Mouse (Mus musculus) midbrain, embryonic 16.5 days (tissue): ENCODE results near the gene Col18a1. TPM values are rescaled to one million over a fixed set of nuclear protein-coding genes. Genes with fewer than 3 reads are reported as not detected.

ENCODE experiments used
- ATAC-seq: fragments of 200-750 bp; cut with Nextera tagmentation; 2 replicates; pipeline ENCODE4 v1.8.0; 2017; ENCODE audit warnings: moderate TSS enrichment
- H3K27ac ChIP-seq: fragments of 300-500 bp; sonication (generic); 2 replicates; pipeline ENCODE4 v1.5.1; 2014; ENCODE audit warnings: mild to moderate bottlenecking, low read length, mixed read lengths
- H3K27me3 ChIP-seq: fragments of 300-500 bp; sonication (generic); 2 replicates; pipeline ENCODE4 v1.6.1; 2014; ENCODE audit warnings: low read depth, low read length, mixed read lengths; ENCODE audit not compliant: control insufficient read depth, insufficient read depth
- H3K36me3 ChIP-seq: fragments of 300-500 bp; sonication (generic); 2 replicates; pipeline ENCODE4 v1.6.1; 2014; ENCODE audit warnings: mild to moderate bottlenecking, low read length, moderate library complexity, mixed read lengths; ENCODE audit not compliant: control insufficient read depth, insufficient read depth
- H3K4me1 ChIP-seq: fragments of 300-500 bp; sonication (generic); 2 replicates; pipeline ENCODE4 v1.6.1; 2014; ENCODE audit warnings: mild to moderate bottlenecking, low read length, mixed read lengths; ENCODE audit not compliant: control insufficient read depth, insufficient read depth
- H3K4me2 ChIP-seq: fragments of 300-500 bp; sonication (generic); 2 replicates; pipeline ENCODE4 v1.6.1; 2014; ENCODE audit warnings: mild to moderate bottlenecking, low read length, mixed read lengths
- H3K4me3 ChIP-seq: fragments of 300-500 bp; sonication (generic); 2 replicates; pipeline ENCODE4 v1.5.1; 2014; ENCODE audit warnings: low read depth, mild to moderate bottlenecking, low read length, moderate library complexity, mixed read lengths
- H3K9ac ChIP-seq: fragments of 300-500 bp; sonication (generic); 2 replicates; pipeline ENCODE4 v1.6.1; 2014; ENCODE audit warnings: low read depth, low read length, mixed read lengths
- H3K9me3 ChIP-seq: fragments of 300-500 bp; sonication (generic); replicated peaks from 2 replicates; pipeline ENCODE4 v1.6.1; 2014; ENCODE audit warnings: mild to moderate bottlenecking, low read length, mixed read lengths; ENCODE audit not compliant: control insufficient read depth, poor library complexity, severe bottlenecking
- WGBS: fragments of 180-500 bp; shearing (Covaris S2); extraction: QIAGEN DNeasy Blood & Tissue Kit; methylation state at CpG from one replicate; pipeline ENCODE4 v1.1.7; 2014; 5-methylcytosine and 5-hydroxymethylcytosine counted together
- polyA plus RNA-seq: library from polyadenylated mRNA; unstranded; fragments of >200 nt; fragmentation: Nextera tagmentation; extraction: Ambion mirVana; gene quantifications from 2 replicates; pipeline ENCODE4 v1.2.1, GENCODE M21; 2015

Col18a1 gene
- polyA plus RNA-seq, 1 experiment from 2014 or later: 20.4 TPM

GRCm38 (mm10) chr10:77017662-77018061 is 148.7 kb downstream of the Col18a1 start:
- no peak overlapping the region for H3K4me3 ChIP-seq
- H3K27ac ChIP-seq: no peak overlapping the region
- H3K9me3 ChIP-seq: no peaks in the 10 kb centered on the region
- no peak overlapping the region for H3K4me2 ChIP-seq
- no peak for ATAC-seq
- WGBS: 71% methylated on average over 9 of the region's 9 CpGs
- H3K4me1 ChIP-seq: no peaks in the 10 kb centered on the region
- H3K27me3 ChIP-seq: no peaks in the 10 kb centered on the region
- H3K9ac ChIP-seq: no peak overlapping the region
- no peaks in the 10 kb centered on the region for H3K36me3 ChIP-seq

GRCm38 (mm10) chr10:77017061-77017460 is 149.3 kb downstream of the Col18a1 start:
- no peak overlapping the region for H3K4me2 ChIP-seq
- H3K9ac ChIP-seq: no peak overlapping the region
- H3K4me3 ChIP-seq: no peak overlapping the region
- no peaks in the 10 kb centered on the region for H3K4me1 ChIP-seq
- 80% methylated on average over 2 of the region's 2 CpGs for WGBS
- H3K27me3 ChIP-seq: no peaks in the 10 kb centered on the region
- H3K27ac ChIP-seq: no peak overlapping the region
- no peak for ATAC-seq
- H3K36me3 ChIP-seq: no peaks in the 10 kb centered on the region
- H3K9me3 ChIP-seq: no peaks in the 10 kb centered on the region

GRCm38 (mm10) chr10:77016499-77016898 is 149.8 kb downstream of the Col18a1 start:
- H3K4me1 ChIP-seq: no peaks in the 10 kb centered on the region
- ATAC-seq: no peak
- no peaks in the 10 kb centered on the region for H3K9me3 ChIP-seq
- WGBS: 30% methylated on average over 8 of the region's 8 CpGs
- H3K4me2 ChIP-seq: no peak overlapping the region
- no peaks in the 10 kb centered on the region for H3K36me3 ChIP-seq
- no peak overlapping the region for H3K4me3 ChIP-seq
- no peak overlapping the region for H3K9ac ChIP-seq
- H3K27me3 ChIP-seq: no peaks in the 10 kb centered on the region
- H3K27ac ChIP-seq: no peak overlapping the region

GRCm38 (mm10) chr10:77016080-77016479 is 150.3 kb downstream of the Col18a1 start:
- Histone ChIP-seq H3K27me3 (no peaks in the 10 kb centered on the region), H3K27ac (no peak overlapping the region), H3K4me2 (no peak overlapping the region), H3K4me3 (no peak overlapping the region), H3K36me3 (no peaks in the 10 kb centered on the region), H3K9ac (no peak overlapping the region), H3K4me1 (no peaks in the 10 kb centered on the region), H3K9me3 (no peaks in the 10 kb centered on the region)
- 88% methylated on average over 7 of the region's 7 CpGs for WGBS
- no peak for ATAC-seq

- no peak for ATAC-seq
- Histone ChIP-seq H3K9me3 (no peaks in the 10 kb centered on the region), H3K4me2 (no peak overlapping the region), H3K27ac (no peak overlapping the region), H3K4me3 (no peak overlapping the region), H3K9ac (no peak overlapping the region), H3K36me3 (no peaks in the 10 kb centered on the region), H3K4me1 (peaks cover 9% of the 10 kb centered on the region; the same call in 1 of the 2 replicates), H3K27me3 (no peaks in the 10 kb centered on the region)
- 86% methylated on average over 4 of the region's 4 CpGs for WGBS
Observed at GRCm38 (mm10) chr10:77011681-77012080, 154.7 kb downstream of the Col18a1 start.

- Histone ChIP-seq H3K27ac (no peak overlapping the region; the same call in 1 of the 2 replicates), H3K4me3 (no peak overlapping the region), H3K4me2 (no peak overlapping the region), H3K36me3 (no peaks in the 10 kb centered on the region), H3K27me3 (no peaks in the 10 kb centered on the region), H3K9me3 (no peaks in the 10 kb centered on the region), H3K9ac (no peak overlapping the region), H3K4me1 (peaks cover 9% of the 10 kb centered on the region; the same call in 1 of the 2 replicates)
- WGBS: 75% methylated on average over 3 of the region's 3 CpGs
- no peak for ATAC-seq
Observed at GRCm38 (mm10) chr10:77008698-77009097, 157.7 kb downstream of the Col18a1 start.

GRCm38 (mm10) chr10:77008109-77008561 is 158.2 kb downstream of the Col18a1 start:
- no peak overlapping the region for H3K4me2 ChIP-seq
- 6% methylated on average over 9 of the region's 9 CpGs for WGBS
- no peaks in the 10 kb centered on the region for H3K36me3 ChIP-seq
- ATAC-seq: peak; percentile 73
- H3K4me3 ChIP-seq: no peak overlapping the region
- H3K4me1 ChIP-seq: peaks cover 9% of the 10 kb centered on the region; the same call in 1 of the 2 replicates
- H3K9ac ChIP-seq: no peak overlapping the region
- H3K9me3 ChIP-seq: no peaks in the 10 kb centered on the region
- H3K27ac ChIP-seq: peak overlapping the region; percentile 23
- H3K27me3 ChIP-seq: no peaks in the 10 kb centered on the region

- H3K4me2 ChIP-seq: no peak overlapping the region
- no peak for ATAC-seq
Observed at GRCm38 (mm10) chr10:77007433-77008108, 158.8 kb downstream of the Col18a1 start.

GRCm38 (mm10) chr10:77004936-77005335 is 161.4 kb downstream of the Col18a1 start:
- Histone ChIP-seq H3K27me3 (no peaks in the 10 kb centered on the region), H3K4me1 (peaks cover 9% of the 10 kb centered on the region; the same call in 1 of the 2 replicates), H3K36me3 (no peaks in the 10 kb centered on the region), H3K4me3 (no peak overlapping the region), H3K27ac (no peak overlapping the region), H3K9me3 (peaks cover 4% of the 10 kb centered on the region; the same call in 1 of the 2 replicates), H3K4me2 (no peak overlapping the region), H3K9ac (no peak overlapping the region)
- ATAC-seq: no peak
- 26% methylated on average over 7 of the region's 7 CpGs for WGBS

More at GRCm38 (mm10) chr10:77007433-77008108, 158.8 kb downstream of the Col18a1 start:
- no peak overlapping the region for H3K4me3 ChIP-seq
- no peaks in the 10 kb centered on the region for H3K27me3 ChIP-seq
- no peaks in the 10 kb centered on the region for H3K36me3 ChIP-seq
- H3K4me1 ChIP-seq: peaks cover 9% of the 10 kb centered on the region; the same call in 1 of the 2 replicates
- no peak overlapping the region for H3K9ac ChIP-seq
- no peaks in the 10 kb centered on the region for H3K9me3 ChIP-seq
- H3K27ac ChIP-seq: peak overlapping the region; percentile 23
- 26% methylated on average over 8 of the region's 8 CpGs for WGBS
